Mouse (Mus musculus) Patski (cell line): Measurements from ENCODE around the gene Wfikkn1. TPM values are rescaled to one million over a fixed set of nuclear protein-coding genes. Genes with fewer than 3 reads are reported as not detected.

ENCODE experiments used
- ATAC-seq: fragments of 100-300 bp; one replicate; pipeline ENCODE4 v1.8.0; 2021
- CTCF ChIA-PET: fragments of 350-600 bp; sonication (Branson Sonifier 250); formaldehyde crosslinking; loops from one replicate; lab custom pipeline; 2022; ENCODE audit warnings: inconsistent platforms; lab: Charles Lee
- POLR2A ChIA-PET: fragments of 350-600 bp; sonication (Branson Sonifier 250); formaldehyde crosslinking; loops from one replicate; lab custom pipeline; 2022; ENCODE audit warnings: antibody characterized with exemption, inconsistent platforms; lab: Charles Lee
- DNase-seq: peaks from one replicate; pipeline ENCODE4 v3.0.0-alpha.2; 2011; ENCODE audit warnings: low read depth, low spot score
- H3K27me3 ChIP-seq: fragments of 371-371 bp; one replicate; pipeline ENCODE4 v1.5.1; 2021
- CTCF ChIP-seq: fragments of 100-300 bp; IDR thresholded peaks from one replicate; pipeline ENCODE4 v1.5.1; 2021
- in situ Hi-C: fragments of 300-500 bp; cut with MboI; formaldehyde crosslinking; loops from 3 replicates; pipeline ENCODE4 v1.11.1; 2018; ENCODE audit warnings: low pct_unique_long_range_greater_than_20kb, mixed read lengths
- polyA plus RNA-seq: library from polyadenylated mRNA; unstranded; gene quantifications from one replicate; pipeline ENCODE4 v1.2.3, GENCODE M21; 2021

Wfikkn1 gene
- 0.35 TPM for polyA plus RNA-seq

- ATAC-seq, result no peak
- no peak for DNase-seq
- TF ChIP-seq CTCF, result no peak
- CTCF ChIA-PET, result interaction anchor here (1.2 kb wide), 1 partner anchor 45 kb away, joined by 3 read pairs; no protein-coding TSS in a partner anchor
- no peaks in the 10 kb centered on the region for H3K27me3 ChIP-seq
- POLR2A ChIA-PET, result interaction anchor here (1.4 kb wide), 1 partner anchor 12 kb away, joined by 3 read pairs; the partner anchor contains the start of gene Mcrip2
- in situ Hi-C loops, result no loop called here
These were observed at the start of gene Wfikkn1 for GRCm38 (mm10) chr17:25880196-25880910. Wfikkn1 (minus strand) TSS chr17:25880858.

- ATAC-seq (no peak), DNase-seq (no peak)
- TF ChIP-seq CTCF, result no peak
- in situ Hi-C loops, result no loop called here
- ChIA-PET POLR2A (no interaction called here), CTCF (interaction anchor here (1.2 to 1.6 kb wide), 5 partner anchors 29 to 86 kb away, joined by 3 to 6 read pairs (median 3); partner anchors contain the start of gene Capn15)
- H3K27me3 ChIP-seq, result no peaks in the 10 kb centered on the region
These were observed 44.7 kb upstream of the Wfikkn1 start for GRCm38 (mm10) chr17:25925348-25925747.

- DNase-seq (no peak), ATAC-seq (no peak)
- no peak for TF ChIP-seq CTCF
- in situ Hi-C loops, result no loop called here
- POLR2A ChIA-PET, result interaction anchor here (1.0 kb wide), 1 partner anchor 33 kb away, joined by 3 read pairs; no protein-coding TSS in a partner anchor
- H3K27me3 ChIP-seq, result no peaks in the 10 kb centered on the region
- CTCF ChIA-PET, result interaction anchor here (0.7 to 2.4 kb wide), 3 partner anchors 12 to 28 kb away, joined by 3 to 7 read pairs (median 4); no protein-coding TSS in a partner anchor
These were observed 41.5 kb upstream of the Wfikkn1 start for GRCm38 (mm10) chr17:25922120-25922519.

- H3K27me3 ChIP-seq, result no peaks in the 10 kb centered on the region
- in situ Hi-C loops, result no loop called here
- peak; percentile 100 for DNase-seq
- ATAC-seq, result peak; percentile 96
- TF ChIP-seq CTCF, result no peak
- ChIA-PET CTCF (interaction anchor here (0.8 to 2.4 kb wide), 2 partner anchors 22 to 26 kb away, joined by 3 to 7 read pairs; no protein-coding TSS in a partner anchor), POLR2A (interaction anchor here (1.1 to 1.2 kb wide), 3 partner anchors 20 to 26 kb away, joined by 3 to 5 read pairs (median 4); no protein-coding TSS in a partner anchor)
These were observed 39.4 kb upstream of the Wfikkn1 start for GRCm38 (mm10) chr17:25919786-25920642.

- H3K27me3 ChIP-seq, result no peaks in the 10 kb centered on the region
- ChIA-PET CTCF (interaction anchor here (1.2 kb wide), 1 partner anchor 11 kb away, joined by 3 read pairs; no protein-coding TSS in a partner anchor), POLR2A (interaction anchor here (0.6 to 1.2 kb wide), 4 partner anchors 21 to 98 kb away, joined by 3 to 4 read pairs (median 3); no protein-coding TSS in a partner anchor)
- in situ Hi-C loops, result no loop called here
- no peak for DNase-seq
- no peak for ATAC-seq
- no peak for TF ChIP-seq CTCF
These were observed 38.6 kb upstream of the Wfikkn1 start, which contains the start of gene Rab40c for GRCm38 (mm10) chr17:25919144-25919785. Rab40c (minus strand) TSS chr17:25919727.

DNA sequence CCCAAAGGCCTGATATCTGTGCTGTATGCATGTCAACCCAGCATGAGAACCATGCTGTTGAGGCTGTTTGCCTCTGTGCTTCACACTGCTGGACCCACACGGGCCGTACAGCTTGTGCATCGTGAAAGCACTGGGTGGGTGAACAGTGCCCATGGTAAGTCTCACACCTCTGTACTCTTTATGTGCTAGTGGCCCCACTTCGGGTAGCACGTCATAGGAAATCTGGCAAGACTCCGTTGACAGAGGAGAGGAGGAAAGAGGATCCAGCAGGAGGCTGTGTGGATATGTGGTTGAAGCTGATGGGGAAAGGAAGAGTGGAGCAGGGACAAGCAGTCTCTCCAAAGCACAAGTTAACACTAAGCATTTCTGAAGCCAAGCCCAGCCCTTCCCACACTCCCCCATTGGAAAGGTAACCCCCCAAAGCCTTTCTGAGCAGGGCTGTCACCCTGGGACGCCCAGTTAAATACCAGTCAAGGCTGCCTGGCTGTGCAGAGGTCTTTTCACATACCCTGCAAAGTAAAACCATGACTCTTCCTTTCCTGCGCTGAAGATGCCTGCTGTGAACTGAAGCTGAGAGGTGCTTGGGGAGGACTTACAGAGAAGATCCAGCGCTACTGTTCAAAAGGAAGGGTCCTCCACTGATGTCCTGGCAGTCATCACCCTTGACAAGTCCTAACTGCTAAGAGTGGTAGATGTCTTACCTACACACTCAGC lies 37.5 kb upstream of the Wfikkn1 start:
- ChIA-PET CTCF (interaction anchor here (1.2 kb wide), 2 partner anchors 10 to 37 kb away, joined by 3 to 4 read pairs; no protein-coding TSS in a partner anchor), POLR2A (interaction anchor here (0.7 to 1.3 kb wide), 4 partner anchors 23 to 44 kb away, joined by 3 to 4 read pairs (median 4); partner anchors contain the start of gene Mettl26)
- DNase-seq (no peak), ATAC-seq (no peak)
- in situ Hi-C loops, result no loop called here
- no peaks in the 10 kb centered on the region for H3K27me3 ChIP-seq
- TF ChIP-seq CTCF, result no peak

DNA sequence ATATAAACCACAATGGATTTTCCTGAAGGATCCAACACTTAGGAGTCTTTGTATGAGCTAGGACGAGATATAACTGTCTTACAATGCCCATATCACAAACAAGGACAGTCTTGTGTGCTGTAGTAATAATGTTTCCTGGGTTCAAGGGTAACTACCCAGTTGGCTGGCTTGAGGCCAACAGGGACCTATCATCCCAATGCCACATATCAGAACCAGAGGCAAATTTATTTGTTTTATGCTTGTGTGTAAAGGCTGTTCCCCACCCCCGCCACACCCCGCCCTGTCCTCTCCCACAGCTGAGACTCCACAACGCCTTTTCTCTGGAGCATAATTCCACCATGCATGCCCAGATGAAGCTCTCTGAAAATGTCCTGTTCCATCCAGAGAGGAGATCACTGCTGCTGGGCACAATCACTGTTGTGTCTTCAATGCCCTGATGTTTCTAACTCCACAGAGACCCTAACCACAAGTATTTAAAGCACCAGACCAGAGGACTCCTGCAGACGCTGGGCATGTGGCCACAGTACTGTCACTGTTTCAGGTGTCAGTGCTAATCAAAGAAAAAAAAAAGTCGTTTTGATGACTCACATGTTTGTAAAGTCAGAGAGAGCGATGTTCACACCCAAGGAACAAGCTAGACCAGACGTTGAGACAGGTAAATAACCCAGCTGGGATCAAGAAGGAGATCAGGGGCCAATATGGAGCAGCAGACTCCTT lies 36.4 kb upstream of the Wfikkn1 start:
- TF ChIP-seq CTCF, result no peak
- CTCF ChIA-PET, result interaction anchor here (1.2 kb wide), 1 partner anchor 36 kb away, joined by 4 read pairs; no protein-coding TSS in a partner anchor
- POLR2A ChIA-PET, result interaction anchor here (0.7 to 1.3 kb wide), 2 partner anchors 33 to 43 kb away, joined by 4 read pairs; partner anchors contain the start of gene Mettl26
- ATAC-seq, result no peak
- in situ Hi-C loops, result no loop called here
- H3K27me3 ChIP-seq, result no peaks in the 10 kb centered on the region
- no peak for DNase-seq

DNA sequence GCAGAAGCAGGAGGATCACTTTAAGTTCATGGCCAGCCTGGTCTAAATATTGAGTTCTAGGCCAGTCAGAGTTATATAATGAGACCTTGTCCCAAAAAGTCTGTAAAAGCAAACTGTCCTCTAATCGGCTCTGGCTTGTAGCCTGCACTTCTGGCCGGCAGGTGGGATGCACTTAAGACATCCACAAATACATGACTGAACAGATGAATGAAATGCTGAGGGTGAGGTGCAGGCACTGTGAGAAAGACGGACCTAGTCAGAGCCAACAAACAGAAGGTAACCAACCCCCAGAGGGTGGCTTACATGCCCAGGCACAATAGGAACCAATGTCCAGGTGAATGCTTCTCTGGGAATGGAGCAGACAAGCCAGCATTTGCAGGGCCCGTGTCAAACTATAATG lies 33.6 kb upstream of the Wfikkn1 start:
- POLR2A ChIA-PET, result no interaction called here
- in situ Hi-C loops, result no loop called here

GRCm38 (mm10) chr17:25913877-25914275 lies 33.2 kb upstream of the Wfikkn1 start:
- no peak for DNase-seq
- TF ChIP-seq CTCF, result no peak
- ChIA-PET POLR2A (no interaction called here), CTCF (no interaction called here)
- H3K27me3 ChIP-seq, result no peaks in the 10 kb centered on the region
- no peak for ATAC-seq
- in situ Hi-C loops, result no loop called here

More for the DNA sequence above, 33.6 kb upstream of the Wfikkn1 start:
- ATAC-seq (no peak), DNase-seq (no peak)
- no peak for TF ChIP-seq CTCF
- H3K27me3 ChIP-seq, result no peaks in the 10 kb centered on the region
- CTCF ChIA-PET, result no interaction called here
